Mouse (Mus musculus) stomach, postnatal 0 days (tissue): ENCODE data around the gene Pvr. TPM values are rescaled to one million over a fixed set of nuclear protein-coding genes. Genes with fewer than 3 reads are reported as not detected.

ENCODE experiments used
- ATAC-seq: fragments of 200-750 bp; cut with Nextera tagmentation; 2 replicates; pipeline ENCODE4 v1.8.0; 2017; ENCODE audit not compliant: low FRiP score, low TSS enrichment
- DNase-seq: peaks from one replicate; pipeline ENCODE4 v3.0.0-alpha.2; 2016; ENCODE audit warnings: low spot score
- H3K27ac ChIP-seq: fragments of 300-500 bp; sonication (generic); replicated peaks from 2 replicates; pipeline ENCODE4 v1.5.1; 2014; ENCODE audit warnings: mild to moderate bottlenecking, control low read depth
- H3K27me3 ChIP-seq: fragments of 300-500 bp; sonication (generic); 2 replicates; pipeline ENCODE4 v1.6.1; 2014; ENCODE audit warnings: low read length; ENCODE audit not compliant: control insufficient read depth, insufficient read depth
- H3K36me3 ChIP-seq: fragments of 300-500 bp; sonication (generic); 2 replicates; pipeline ENCODE4 v1.6.1; 2014; ENCODE audit warnings: low read length, mixed read lengths; ENCODE audit not compliant: control insufficient read depth, insufficient read depth
- H3K4me1 ChIP-seq: fragments of 300-500 bp; sonication (generic); replicated peaks from 2 replicates; pipeline ENCODE4 v1.6.1; 2014; ENCODE audit warnings: antibody characterized with exemption; ENCODE audit not compliant: control insufficient read depth, insufficient read depth
- H3K4me2 ChIP-seq: fragments of 300-500 bp; sonication (generic); replicated peaks from 2 replicates; pipeline ENCODE4 v1.6.1; 2014; ENCODE audit warnings: low read depth, mild to moderate bottlenecking, control low read depth, moderate library complexity
- H3K4me3 ChIP-seq: fragments of 300-500 bp; sonication (generic); 2 replicates; pipeline ENCODE4 v1.5.1; 2014; ENCODE audit warnings: low read depth, low read length, control low read depth
- H3K9ac ChIP-seq: fragments of 300-500 bp; sonication (generic); 2 replicates; pipeline ENCODE4 v1.6.1; 2014; ENCODE audit warnings: mild to moderate bottlenecking, low read length, control low read depth, mixed read lengths
- H3K9me3 ChIP-seq: fragments of 300-500 bp; sonication (generic); 2 replicates; pipeline ENCODE4 v1.6.1; 2016; ENCODE audit warnings: low read length; ENCODE audit not compliant: control insufficient read depth
- CTCF ChIP-seq: IDR thresholded peaks from 2 replicates; pipeline ENCODE4 v1.5.1; 2016; ENCODE audit warnings: antibody characterized with exemption, low read depth, mild to moderate bottlenecking, moderate library complexity
- EP300 ChIP-seq: optimal IDR thresholded peaks from 2 replicates; pipeline ENCODE3; 2016; ENCODE audit warnings: antibody characterized with exemption
- WGBS: fragments of 180-500 bp; shearing (Covaris S2); extraction: QIAGEN DNeasy Blood & Tissue Kit; methylation state at CpG from one replicate; pipeline ENCODE4 v1.1.7; 2014; 5-methylcytosine and 5-hydroxymethylcytosine counted together
- polyA plus RNA-seq: library from polyadenylated mRNA; unstranded; fragments of >200 nt; fragmentation: Nextera tagmentation; extraction: Ambion mirVana; gene quantifications from 2 replicates; pipeline ENCODE4 v1.2.1, GENCODE M21; 2015

The Pvr gene
- polyA plus RNA-seq, 1 experiment from 2014 or later: 6.2 TPM

GRCm38 (mm10) chr7:19859740-19860139 is 61.2 kb downstream of the Pvr start:
- Histone ChIP-seq H3K27ac (no peak overlapping the region), H3K4me2 (no peak overlapping the region)
- WGBS: 53% methylated on average over 10 of the region's 10 CpGs

DNA sequence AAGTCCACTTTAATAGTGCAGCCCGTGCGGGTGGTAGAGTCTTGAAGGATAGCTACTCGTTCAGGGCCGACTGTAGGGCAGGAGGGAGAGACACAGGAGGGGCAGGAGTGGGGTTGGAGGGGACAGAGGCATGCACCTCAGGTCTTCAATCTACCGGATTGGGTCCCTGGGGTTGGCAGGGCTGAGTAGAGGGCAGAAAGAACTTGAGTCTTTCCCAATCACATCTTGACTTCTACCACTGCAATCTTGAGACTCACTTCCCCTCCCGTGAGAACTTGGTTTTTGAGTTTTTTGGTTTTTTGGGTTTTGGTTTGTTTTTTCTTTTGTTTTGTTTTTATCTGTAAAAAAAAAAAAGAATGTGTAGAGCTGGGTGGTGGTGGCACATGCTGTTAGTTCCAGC is 64.7 kb downstream of the Pvr start:
- no peaks in the 10 kb centered on the region for H3K36me3 ChIP-seq
- ATAC-seq (no peak), DNase-seq (no peak)
- no peak overlapping the region for H3K27ac ChIP-seq
- no peaks in the 10 kb centered on the region for H3K4me1 ChIP-seq
- 76% methylated on average over 6 of the region's 6 CpGs for WGBS
- TF ChIP-seq CTCF: no peak
- no peak for TF ChIP-seq EP300
- H3K4me3 ChIP-seq: no peak overlapping the region
- H3K9ac ChIP-seq: no peak overlapping the region
- H3K9me3 ChIP-seq: no peaks in the 10 kb centered on the region
- no peaks in the 10 kb centered on the region for H3K27me3 ChIP-seq
- no peak overlapping the region for H3K4me2 ChIP-seq

More at GRCm38 (mm10) chr7:19859740-19860139, 61.2 kb downstream of the Pvr start:
- no peaks in the 10 kb centered on the region for H3K9me3 ChIP-seq
- no peak for DNase-seq
- no peaks in the 10 kb centered on the region for H3K36me3 ChIP-seq
- no peaks in the 10 kb centered on the region for H3K27me3 ChIP-seq
- H3K4me1 ChIP-seq: no peaks in the 10 kb centered on the region
- ATAC-seq: no peak
- no peak for TF ChIP-seq CTCF
- TF ChIP-seq EP300: no peak
- H3K9ac ChIP-seq: no peak overlapping the region
- no peak overlapping the region for H3K4me3 ChIP-seq

GRCm38 (mm10) chr7:19855663-19856062 is 65.3 kb downstream of the Pvr start:
- no peaks in the 10 kb centered on the region for H3K27me3 ChIP-seq
- H3K4me3 ChIP-seq: no peak overlapping the region
- no peaks in the 10 kb centered on the region for H3K9me3 ChIP-seq
- no peak overlapping the region for H3K27ac ChIP-seq
- no peak overlapping the region for H3K4me2 ChIP-seq
- H3K4me1 ChIP-seq: no peaks in the 10 kb centered on the region
- H3K9ac ChIP-seq: no peak overlapping the region
- WGBS: 74% methylated on average over 5 of the region's 5 CpGs
- H3K36me3 ChIP-seq: no peaks in the 10 kb centered on the region
- ATAC-seq: no peak
- DNase-seq: no peak
- TF ChIP-seq EP300 (no peak), CTCF (no peak)

Other genes with a start within 250 kb of the Pvr start
- 8.7 and 10.7 TPM in 2 replicates for gene Apoc2, start 243.2 kb downstream of the Pvr start, polyA plus RNA-seq
- gene Gm44805, start 239.7 kb downstream of the Pvr start, polyA plus RNA-seq: not detected in 2 replicates
- 2.8 and 6.1 TPM in 2 replicates for gene Apoc4, start 239.7 kb downstream of the Pvr start, polyA plus RNA-seq
- gene Apoc1, start 228.5 kb downstream of the Pvr start, polyA plus RNA-seq: 79.6 and 88.4 TPM in 2 replicates
- 383 and 436 TPM in 2 replicates for gene Apoe, start 222.0 kb downstream of the Pvr start, polyA plus RNA-seq
- 98.0 and 105 TPM in 2 replicates for gene Tomm40, start 205.7 kb downstream of the Pvr start, polyA plus RNA-seq
- 82.2 and 83.8 TPM in 2 replicates for gene Nectin2, start 170.7 kb downstream of the Pvr start, polyA plus RNA-seq
- 87.5 and 103 TPM in 2 replicates for gene Bcam, start 150.1 kb downstream of the Pvr start, polyA plus RNA-seq
- gene Cblc, start 124.4 kb downstream of the Pvr start, polyA plus RNA-seq: 44.4 and 48.5 TPM in 2 replicates
- 8.9 and 9.1 TPM in 2 replicates for gene Bcl3, start 98.4 kb downstream of the Pvr start, polyA plus RNA-seq
- gene Gm19345, start 69.2 kb downstream of the Pvr start, polyA plus RNA-seq: 0.29 and 0.41 TPM in 2 replicates
- not detected in 2 replicates for gene Ceacam16, start 59.9 kb downstream of the Pvr start, polyA plus RNA-seq
- 9.5 and 10.2 TPM in 2 replicates for gene Ceacam19, start 33.2 kb downstream of the Pvr start, polyA plus RNA-seq
- 3.2 and 4.4 TPM in 2 replicates for gene Igsf23, start 29.6 kb upstream of the Pvr start, polyA plus RNA-seq
- gene Ceacam20, start 44.3 kb upstream of the Pvr start, polyA plus RNA-seq: not detected in 2 replicates
- gene Nlrp9b, start 70.3 kb upstream of the Pvr start, polyA plus RNA-seq: not detected in 2 replicates
- gene Vmn1r91, start 178.5 kb upstream of the Pvr start, polyA plus RNA-seq: not detected in 2 replicates
- gene Gm16442, start 201.4 kb upstream of the Pvr start, polyA plus RNA-seq: not detected in 2 replicates
- gene Vmn1r93, start 217.9 kb upstream of the Pvr start, polyA plus RNA-seq: not detected in 2 replicates
- not detected in 2 replicates for gene Vmn1r94, start 247.2 kb upstream of the Pvr start, polyA plus RNA-seq